Mouse (Mus musculus): ENCODE measurements around the gene Banf2. TPM values are rescaled to one million over a fixed set of nuclear protein-coding genes. Genes with fewer than 3 reads are reported as not detected.

The Banf2 gene
- total and polyA plus RNA-seq, 3 experiments = not detected

- Histone ChIP-seq H3K9ac (ENCODE audit: control insufficient read depth, low read depth, low read length, poor library complexity, severe bottlenecking) (no peak overlapping the region), H3K4me3 (ENCODE audit: control insufficient read depth in 1 of 2, insufficient read depth in 1 of 2, low read depth in 2 of 2, low read length in 2 of 2) (no peak overlapping the region), H3K27ac (ENCODE audit: control insufficient read depth, low read depth, low read length) (no peak overlapping the region), H3K9me3 (replicated peaks; ENCODE audit: insufficient read depth, low read length) (no peaks in the 10 kb centered on the region), H3K36me3 (ENCODE audit: control insufficient read depth in 1 of 2, insufficient read depth in 2 of 2, low read length in 2 of 2) (no peaks in the 10 kb centered on the region), H3K79me2 (ENCODE audit: control insufficient read depth, insufficient read depth, low read length, poor library complexity) (no peaks in the 10 kb centered on the region), H3K4me1 (ENCODE audit: control insufficient read depth in 1 of 2, insufficient read depth in 2 of 2, low read length in 2 of 2) (no peaks in the 10 kb centered on the region), H3K27me3 (ENCODE audit: control insufficient read depth in 1 of 2, insufficient read depth in 2 of 2, low read length in 2 of 2) (no peaks in the 10 kb centered on the region; a peak in 2 of 4 replicates)
- no peak for TF ChIP-seq POLR2A (IDR thresholded peaks at IDR 0.05; ENCODE audit: control insufficient read depth in 1 of 2, insufficient read depth in 1 of 2, low read depth in 1 of 2, low read length in 2 of 2, poor library complexity in 1 of 2)
- no peak for TF ChIP-seq ZMIZ1 (IDR thresholded peaks at IDR 0.05; ENCODE audit: low read depth, low read length)
- TF ChIP-seq TBP (IDR thresholded peaks at IDR 0.05; ENCODE audit: low read depth, low read length) = no peak
- TF ChIP-seq ZNF384 (IDR thresholded peaks at IDR 0.05; ENCODE audit: low read depth, low read length) = no peak
- no peak for TF ChIP-seq NELFE (IDR thresholded peaks at IDR 0.05; ENCODE audit: low read depth, low read length)
- no peak for TF ChIP-seq KAT2A (conservative IDR thresholded peaks at IDR 0.05; ENCODE audit: low read depth, low read length)
- no peak for TF ChIP-seq USF2 (IDR thresholded peaks at IDR 0.05; ENCODE audit: borderline replicate concordance in 1 of 2, insufficient read depth in 1 of 2, low read depth in 1 of 2, low read length in 2 of 2)
- no peak for TF ChIP-seq EP300 (IDR thresholded peaks at IDR 0.05; ENCODE audit: low read depth in 1 of 2, low read length in 2 of 2)
- no peak for TF ChIP-seq ETS1 (IDR thresholded peaks at IDR 0.05; ENCODE audit: low read depth, low read length)
- TF ChIP-seq SIN3A (IDR thresholded peaks at IDR 0.05; ENCODE audit: low read length) = no peak
- no peak for TF ChIP-seq TAL1 (IDR thresholded peaks at IDR 0.05; ENCODE audit: low read length)
- TF ChIP-seq SMC3 (IDR thresholded peaks at IDR 0.05; ENCODE audit: low read depth, low read length) = no peak
- DNase-seq (ENCODE audit: low read depth, low spot score) = no peak
Measured at GRCm38 (mm10) chr2:144122068-144122467, 89.2 kb downstream of the Banf2 start.

Other genes starting within 250 kb of the Banf2 start
- gene Bfsp1, start 169.9 kb upstream of the Banf2 start, total RNA-seq (2012; rRNA removed) = 3.1 and 3.4 TPM in 2 replicates
- gene Bfsp1, start 169.9 kb upstream of the Banf2 start, polyA plus RNA-seq (2012; ENCODE audit: insufficient read depth in 1 of 2, insufficient read length in 2 of 2, low read depth in 1 of 2, low replicate concordance in 2 of 2, missing spikeins in 1 of 2) = 1 to 10 TPM in 1 of 2 experiments, not detected in 1; 2.7 TPM
- gene Dstn, start 117.7 kb upstream of the Banf2 start, total RNA-seq (2012; rRNA removed) = 66.5 and 80.0 TPM in 2 replicates
- gene Dstn, start 117.7 kb upstream of the Banf2 start, polyA plus RNA-seq (2012; ENCODE audit: insufficient read depth in 1 of 2, insufficient read length in 2 of 2, low read depth in 1 of 2, low replicate concordance in 2 of 2, missing spikeins in 1 of 2) = 10 to 100 TPM in 1 of 2 experiments, not detected in 1; 78.1 TPM
- gene Rrbp1, start 21.8 kb upstream of the Banf2 start, total RNA-seq (2012; rRNA removed) = 56.7 TPM in 2 replicates
- gene Rrbp1, start 21.8 kb upstream of the Banf2 start, polyA plus RNA-seq (2012; ENCODE audit: insufficient read depth in 1 of 2, insufficient read length in 2 of 2, low read depth in 1 of 2, low replicate concordance in 2 of 2, missing spikeins in 1 of 2) = 100 to 1,000 TPM; 127 to 128 TPM
- gene Mgme1, start 237.6 kb downstream of the Banf2 start, total RNA-seq (2012; rRNA removed) = 14.1 and 16.8 TPM in 2 replicates
- 10 to 100 TPM in 1 of 2 experiments, not detected in 1; 20.3 TPM for gene Mgme1, start 237.6 kb downstream of the Banf2 start, polyA plus RNA-seq (2012; ENCODE audit: insufficient read depth in 1 of 2, insufficient read length in 2 of 2, low read depth in 1 of 2, low replicate concordance in 2 of 2, missing spikeins in 1 of 2)
- 136 and 161 TPM in 2 replicates for gene Snx5, start 237.8 kb downstream of the Banf2 start, total RNA-seq (2012; rRNA removed)
- 100 to 1,000 TPM; 213 to 835 TPM for gene Snx5, start 237.8 kb downstream of the Banf2 start, polyA plus RNA-seq (2012; ENCODE audit: insufficient read depth in 1 of 2, insufficient read length in 2 of 2, low read depth in 1 of 2, low replicate concordance in 2 of 2, missing spikeins in 1 of 2)